Mouse (Mus musculus): ENCODE data around the gene Gm20521.

DNA sequence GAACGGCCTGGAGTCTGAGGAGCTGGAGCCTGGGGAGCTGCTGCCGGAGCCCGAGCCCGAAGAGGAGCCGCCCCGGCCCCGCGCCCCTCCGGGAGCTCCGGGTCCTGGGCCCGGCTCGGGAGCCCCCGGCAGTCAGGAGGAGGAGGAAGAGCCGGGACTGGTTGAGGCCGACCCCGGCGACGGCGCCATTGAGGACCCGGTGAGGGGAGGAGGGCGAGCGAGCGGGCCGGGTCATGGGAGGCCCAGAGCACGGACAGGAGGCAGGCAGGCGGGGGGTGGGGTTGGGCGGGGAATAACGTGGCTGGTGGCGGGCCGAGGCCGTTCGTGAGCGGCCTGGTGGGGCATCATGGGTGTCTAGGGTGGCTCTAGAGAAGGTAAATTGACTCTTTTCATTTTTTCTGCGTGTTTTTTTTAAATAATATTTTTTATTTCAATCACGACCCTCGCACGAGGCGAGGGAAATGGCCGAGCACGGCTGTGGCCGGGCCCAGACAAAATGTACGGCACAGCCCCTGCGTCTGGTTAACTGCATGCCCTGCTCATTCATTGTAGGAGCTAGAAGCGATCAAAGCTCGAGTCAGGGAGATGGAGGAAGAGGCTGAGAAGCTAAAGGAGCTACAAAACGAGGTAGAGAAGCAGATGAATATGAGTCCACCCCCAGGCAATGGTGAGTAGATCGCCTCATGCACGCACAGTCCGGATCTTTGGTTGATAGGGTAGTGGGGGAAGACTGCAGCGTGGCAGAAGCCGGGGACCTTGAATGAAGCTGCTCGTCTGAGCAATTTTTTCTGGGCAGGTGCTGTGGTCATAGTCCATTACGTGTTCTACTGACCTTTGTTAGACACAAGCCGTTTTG lies 11.3 kb downstream of the Gm20521 start:
- TF ChIP-seq GATA1 (IDR thresholded peaks at IDR 0.05; ENCODE audit: borderline replicate concordance, low read length) (no peak), TAL1 (conservative IDR thresholded peaks at IDR 0.05; ENCODE audit: low read depth, low read length) (no peak), CTCF (IDR thresholded peaks at IDR 0.05; ENCODE audit: low read depth, low read length) (no peak), GATA2 (IDR thresholded peaks at IDR 0.05; ENCODE audit: borderline replicate concordance, low read depth, low read length) (no peak)
